Mouse (Mus musculus) embryonic facial prominence, embryonic 10.5 days (tissue): ENCODE results near the gene Prkg1. TPM values are rescaled to one million over a fixed set of nuclear protein-coding genes. Genes with fewer than 3 reads are reported as not detected.

Experiments
- DNase-seq: peaks from one replicate; pipeline ENCODE4 v3.0.0-alpha.2; 2017; ENCODE audit warnings: low spot score
- H3K27ac ChIP-seq: fragments of 300-500 bp; sonication (generic); replicated peaks from 2 replicates; pipeline ENCODE4 v1.5.1; 2016; ENCODE audit warnings: mild to moderate bottlenecking
- H3K27me3 ChIP-seq: fragments of 300-500 bp; sonication (generic); replicated peaks from 2 replicates; pipeline ENCODE4 v1.6.1; 2016; ENCODE audit warnings: low read depth, mild to moderate bottlenecking; ENCODE audit not compliant: poor library complexity, severe bottlenecking
- H3K36me3 ChIP-seq: fragments of 300-500 bp; sonication (generic); replicated peaks from 2 replicates; pipeline ENCODE4 v1.6.1; 2016; ENCODE audit warnings: mild to moderate bottlenecking, moderate library complexity
- H3K4me1 ChIP-seq: fragments of 300-500 bp; sonication (generic); 2 replicates; pipeline ENCODE4 v1.6.1; 2016
- H3K4me3 ChIP-seq: fragments of 300-500 bp; sonication (generic); 2 replicates; pipeline ENCODE4 v1.5.1; 2016; ENCODE audit warnings: mild to moderate bottlenecking, moderate library complexity
- H3K9me3 ChIP-seq: fragments of 300-500 bp; sonication (generic); 2 replicates; pipeline ENCODE4 v1.6.1; 2016; ENCODE audit warnings: mild to moderate bottlenecking
- WGBS: fragments of 180-500 bp; shearing (Covaris S2); methylation state at CpG from one replicate; pipeline ENCODE4 v1.1.7; 2016; 5-methylcytosine and 5-hydroxymethylcytosine counted together
- polyA plus RNA-seq: library from polyadenylated mRNA; unstranded; fragments of >200 nt; fragmentation: Nextera tagmentation; extraction: Ambion mirVana; gene quantifications from 2 replicates; pipeline ENCODE4 v1.2.1, GENCODE M21; 2016

The Prkg1 gene
- polyA plus RNA-seq, 1 experiment from 2014 or later, result 6.2 TPM

DNA sequence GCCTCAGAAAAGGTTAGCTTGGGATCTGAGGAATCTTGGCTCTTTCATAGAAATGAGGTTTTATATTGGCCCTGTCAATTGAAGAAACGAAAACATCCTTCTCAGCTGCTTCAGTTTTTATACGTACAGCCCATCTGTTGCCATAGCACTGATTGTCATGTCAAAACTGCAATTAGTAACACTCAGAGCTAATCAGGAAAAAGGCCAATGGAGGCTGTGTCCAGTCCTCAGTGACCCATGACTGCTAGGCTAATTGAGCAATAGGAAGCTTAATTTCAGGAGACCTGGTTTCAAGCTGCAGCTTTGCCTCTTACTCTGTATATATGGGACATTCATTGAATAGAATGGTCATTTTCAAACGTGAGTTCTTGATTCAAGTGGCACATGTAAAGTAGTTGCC, 686.6 kb downstream of the Prkg1 start:
- H3K27me3 ChIP-seq, result no peaks in the 10 kb centered on the region
- no peaks in the 10 kb centered on the region for H3K36me3 ChIP-seq
- peaks cover 13% of the 10 kb centered on the region for H3K4me1 ChIP-seq
- no peak for DNase-seq
- no peaks in the 10 kb centered on the region for H3K9me3 ChIP-seq
- H3K4me3 ChIP-seq, result no peak overlapping the region
- no peak overlapping the region for H3K27ac ChIP-seq
- 65% methylated on average over 3 of the region's 3 CpGs for WGBS

DNA sequence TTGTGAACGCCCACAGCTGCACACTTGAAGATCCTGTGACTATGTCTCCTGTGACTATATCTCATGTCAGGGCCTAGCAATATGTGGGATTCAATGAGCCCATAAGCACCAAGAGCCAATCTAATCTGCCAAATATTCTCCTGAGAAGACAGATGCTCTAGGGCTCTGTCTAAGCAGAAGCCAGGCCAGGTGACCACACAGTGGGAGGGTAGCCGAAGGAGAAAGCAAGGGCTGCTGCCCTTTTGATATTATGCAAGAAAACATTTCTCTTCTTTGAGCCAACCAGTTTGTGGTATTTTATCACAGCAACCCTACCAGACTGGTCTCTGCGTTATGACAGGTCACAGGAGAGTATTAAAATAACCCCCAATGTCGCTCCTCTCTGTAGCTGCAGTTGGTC, 688.7 kb downstream of the Prkg1 start:
- no peak overlapping the region for H3K27ac ChIP-seq
- H3K4me3 ChIP-seq, result no peak overlapping the region
- H3K36me3 ChIP-seq, result no peaks in the 10 kb centered on the region
- 86% methylated on average over 4 of the region's 4 CpGs for WGBS
- no peaks in the 10 kb centered on the region for H3K27me3 ChIP-seq
- H3K4me1 ChIP-seq, result peaks cover 11% of the 10 kb centered on the region
- no peaks in the 10 kb centered on the region for H3K9me3 ChIP-seq
- no peak for DNase-seq

DNA sequence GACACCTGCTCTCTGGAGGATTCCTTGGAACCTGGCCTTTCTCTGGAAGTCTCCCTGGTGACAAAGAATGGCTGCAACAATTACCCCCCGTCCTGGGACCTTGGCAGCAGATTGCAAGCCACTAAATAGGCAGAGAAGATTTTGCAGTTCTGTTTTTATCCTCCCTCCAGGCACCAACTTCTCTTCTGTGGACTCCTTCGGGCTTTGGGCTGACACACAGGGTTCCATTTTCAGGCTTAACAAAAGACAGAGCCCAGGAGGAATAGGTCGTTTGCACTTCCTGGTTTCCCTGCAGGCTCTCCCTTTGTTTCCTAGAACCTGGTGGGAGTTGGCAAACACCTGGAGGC, 690.1 kb downstream of the Prkg1 start:
- WGBS, result 5% methylated on average over 3 of the region's 3 CpGs
- Histone ChIP-seq H3K36me3 (no peaks in the 10 kb centered on the region), H3K4me3 (peak overlapping the region; percentile 38), H3K9me3 (no peaks in the 10 kb centered on the region), H3K27me3 (no peaks in the 10 kb centered on the region), H3K27ac (peak overlapping the region; percentile 71), H3K4me1 (peaks cover 11% of the 10 kb centered on the region)
- no peak for DNase-seq

DNA sequence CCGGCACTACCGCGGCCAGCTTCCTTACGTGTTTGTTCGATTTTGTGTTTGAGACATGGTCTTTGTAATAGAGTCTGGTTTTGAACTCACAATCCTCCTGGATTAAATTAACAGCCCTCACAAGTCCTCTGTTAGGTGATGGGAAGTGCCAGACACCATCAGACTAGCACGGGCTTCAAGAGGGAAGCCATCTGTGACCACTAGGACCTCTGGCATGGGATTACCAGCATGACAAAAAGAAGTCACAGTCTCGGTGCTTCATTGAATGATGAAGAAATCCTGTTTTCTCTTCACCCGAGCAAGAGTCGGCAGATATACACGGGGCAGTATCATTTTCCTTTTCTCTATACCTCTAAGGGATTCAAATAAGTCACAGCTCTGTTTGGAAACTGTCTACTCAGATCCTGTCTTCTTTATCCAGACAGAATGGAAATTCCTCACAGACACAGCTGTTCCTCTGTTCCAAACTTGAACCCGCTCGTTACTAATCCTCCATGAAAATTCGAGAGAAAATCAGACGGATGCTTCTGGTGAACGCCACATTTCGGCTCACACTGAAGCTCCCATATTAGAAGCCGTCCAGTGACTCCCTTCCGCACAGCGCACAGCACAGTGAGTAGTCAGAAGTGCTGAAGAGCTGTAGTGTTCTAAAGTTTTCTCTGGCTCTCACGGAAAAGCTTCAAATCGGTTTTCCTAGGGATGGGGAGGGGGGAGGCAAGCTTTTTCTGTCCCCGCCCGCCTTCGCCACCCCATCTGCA, 690.7 kb downstream of the Prkg1 start:
- H3K36me3 ChIP-seq, result no peaks in the 10 kb centered on the region
- peak overlapping the region; percentile 71 for H3K27ac ChIP-seq
- H3K27me3 ChIP-seq, result no peaks in the 10 kb centered on the region
- H3K4me3 ChIP-seq, result peak overlapping the region; percentile 38
- peaks cover 11% of the 10 kb centered on the region for H3K4me1 ChIP-seq
- 35% methylated on average over 24 of the region's 24 CpGs for WGBS
- no peaks in the 10 kb centered on the region for H3K9me3 ChIP-seq
- DNase-seq, result no peak

DNA sequence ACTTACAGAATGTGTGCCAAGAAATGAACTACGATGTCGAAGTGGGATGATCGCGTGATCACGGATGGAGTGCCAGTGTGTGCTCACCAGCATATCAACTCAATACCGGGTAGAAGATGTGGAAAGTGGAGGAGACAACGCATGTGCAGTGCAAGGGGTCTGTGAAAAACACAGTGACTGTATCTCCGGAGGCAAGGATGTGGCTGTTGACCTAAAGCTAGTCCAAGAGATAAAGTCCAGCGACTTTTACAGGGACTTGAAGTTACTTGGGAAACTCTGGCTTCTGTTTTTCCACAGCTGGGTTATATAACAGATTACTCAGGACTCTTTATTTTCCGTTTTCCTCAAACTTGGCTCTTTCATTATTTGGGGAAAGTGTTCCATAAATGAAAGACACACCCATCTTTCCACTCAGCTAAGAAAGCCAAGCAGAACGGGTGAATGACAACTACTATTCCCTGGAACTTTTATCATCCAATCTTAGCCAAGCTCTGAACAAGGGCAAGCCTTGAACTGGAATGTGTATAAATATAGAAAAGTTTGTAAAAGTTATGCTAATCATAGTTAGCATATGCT, 699.5 kb downstream of the Prkg1 start:
- Histone ChIP-seq H3K27ac (no peak overlapping the region), H3K9me3 (no peaks in the 10 kb centered on the region), H3K27me3 (no peaks in the 10 kb centered on the region), H3K36me3 (no peaks in the 10 kb centered on the region), H3K4me3 (no peak overlapping the region), H3K4me1 (0 out of 2 replicates have a peak, but pooled peaks cover 3% of the 10 kb centered on the region)
- DNase-seq, result no peak
- WGBS, result 88% methylated on average over 11 of the region's 11 CpGs

DNA sequence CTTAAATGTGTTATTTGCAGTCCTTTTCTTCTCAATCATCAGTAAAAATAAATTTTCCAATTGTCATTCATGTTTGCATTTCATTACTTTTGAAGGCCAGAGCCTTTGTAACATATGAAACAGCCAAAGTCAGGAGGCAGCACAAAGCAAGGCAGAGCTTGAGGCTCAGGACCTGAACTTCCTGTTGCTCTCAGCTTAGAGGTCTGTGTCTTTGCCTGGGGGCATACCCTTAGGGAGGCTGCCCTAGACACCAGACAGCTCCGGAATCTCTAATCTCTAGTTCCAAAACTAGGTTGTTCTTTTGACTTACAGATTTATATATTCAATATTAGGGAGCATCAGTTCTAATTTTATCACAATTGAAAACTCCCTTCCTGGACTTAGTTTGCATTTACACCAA, 700.1 kb downstream of the Prkg1 start:
- WGBS, result 69% methylated on average over 1 of the region's 1 CpGs
- Histone ChIP-seq H3K27me3 (no peaks in the 10 kb centered on the region), H3K4me1 (0 out of 2 replicates have a peak, but pooled peaks cover 3% of the 10 kb centered on the region), H3K4me3 (no peak overlapping the region), H3K36me3 (no peaks in the 10 kb centered on the region), H3K9me3 (no peaks in the 10 kb centered on the region), H3K27ac (no peak overlapping the region)
- DNase-seq, result no peak

DNA sequence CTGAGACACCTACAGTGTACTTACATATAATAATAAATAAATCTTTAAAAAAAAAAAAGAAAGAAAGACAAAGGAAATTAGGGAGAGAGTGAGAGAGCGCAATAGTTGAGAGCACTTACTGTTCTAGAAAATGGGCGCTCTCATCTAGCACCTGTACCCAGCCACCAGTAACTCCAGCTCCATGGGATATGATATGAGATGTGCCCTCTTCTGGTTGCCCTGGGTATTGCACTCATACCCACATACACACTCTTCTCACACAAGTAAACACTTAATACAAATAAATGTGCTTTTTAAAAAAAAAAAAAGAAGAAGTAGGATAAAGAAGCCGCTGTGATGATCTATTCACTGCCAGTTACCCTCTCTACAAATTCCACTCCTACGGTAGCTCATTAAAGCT, 718.2 kb downstream of the Prkg1 start:
- H3K9me3 ChIP-seq, result no peaks in the 10 kb centered on the region
- no peak for DNase-seq
- WGBS, result 96% methylated on average over 4 of the region's 4 CpGs

DNA sequence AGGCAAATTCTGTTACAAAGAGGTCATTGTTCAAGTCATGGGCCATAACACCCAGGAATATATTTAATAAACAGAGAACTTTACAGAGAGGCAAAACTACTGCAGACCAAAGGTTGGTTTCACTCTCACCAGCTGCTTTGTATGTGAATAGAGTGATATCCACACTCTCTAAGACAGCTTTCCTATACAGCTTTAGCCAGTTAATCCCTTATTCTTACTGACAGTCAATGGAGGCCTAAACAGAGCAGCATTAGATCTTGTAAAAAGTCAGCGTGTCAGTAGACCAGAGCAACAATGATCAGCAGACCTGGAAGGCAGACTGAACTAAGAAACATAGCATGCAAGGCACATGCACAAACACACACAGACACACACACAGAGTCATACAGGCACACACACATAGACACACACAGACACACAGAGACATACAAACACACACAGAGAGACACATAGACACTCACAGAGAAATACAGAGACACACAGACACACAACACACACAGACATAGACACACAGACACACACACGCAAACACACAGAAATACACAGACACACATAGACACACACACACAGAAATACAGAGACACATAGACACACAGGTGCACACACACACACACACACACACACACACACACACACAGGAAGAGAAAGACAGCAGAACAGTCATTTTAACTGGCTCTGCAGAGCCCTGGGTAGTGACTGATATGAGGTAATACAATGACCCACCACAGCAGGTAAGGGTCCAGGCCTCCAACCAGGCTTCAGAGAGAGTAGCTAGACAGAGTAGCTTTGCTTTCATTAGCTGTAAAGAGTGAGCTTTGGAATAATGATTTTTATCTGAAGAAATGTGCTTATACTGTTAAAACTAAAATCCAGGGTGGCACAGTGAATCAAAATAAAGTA, 723.6 kb downstream of the Prkg1 start:
- DNase-seq, result no peak
- no peaks in the 10 kb centered on the region for H3K36me3 ChIP-seq
- no peaks in the 10 kb centered on the region for H3K9me3 ChIP-seq
- H3K27me3 ChIP-seq, result no peaks in the 10 kb centered on the region
- no peak overlapping the region for H3K27ac ChIP-seq
- H3K4me1 ChIP-seq, result no peaks in the 10 kb centered on the region; the same call in 1 of the 2 replicates
- no peak overlapping the region for H3K4me3 ChIP-seq
- WGBS, result 79% methylated on average over 2 of the region's 2 CpGs

More for the DNA sequence above, 718.2 kb downstream of the Prkg1 start:
- Histone ChIP-seq H3K36me3 (no peaks in the 10 kb centered on the region), H3K27me3 (no peaks in the 10 kb centered on the region), H3K4me3 (no peak overlapping the region), H3K4me1 (no peaks in the 10 kb centered on the region), H3K27ac (no peak overlapping the region)

DNA sequence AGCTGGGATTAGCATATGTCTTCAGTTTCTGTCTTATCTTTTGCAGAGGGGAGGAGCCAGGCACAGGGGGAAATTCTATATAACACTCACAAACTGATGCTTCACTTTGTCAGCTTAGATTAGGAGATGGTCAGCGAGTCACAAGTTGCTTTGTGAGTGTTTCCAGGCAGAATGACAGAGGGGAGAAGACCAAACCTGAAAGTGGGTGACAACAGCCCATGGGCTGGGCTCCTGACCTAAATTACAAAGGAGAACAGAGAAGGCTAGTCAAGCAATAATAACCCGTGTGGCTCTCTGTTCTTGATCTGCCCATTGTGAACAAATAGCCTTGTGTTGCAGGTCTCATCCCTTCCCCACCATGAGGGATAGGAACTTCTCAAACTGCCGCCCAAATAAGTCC, 725.9 kb downstream of the Prkg1 start:
- Histone ChIP-seq H3K36me3 (no peaks in the 10 kb centered on the region), H3K27ac (no peak overlapping the region), H3K4me1 (no peaks in the 10 kb centered on the region; the same call in 1 of the 2 replicates), H3K9me3 (no peaks in the 10 kb centered on the region), H3K27me3 (no peaks in the 10 kb centered on the region), H3K4me3 (no peak overlapping the region)
- WGBS, result 71% methylated on average over 3 of the region's 3 CpGs
- no peak for DNase-seq

DNA sequence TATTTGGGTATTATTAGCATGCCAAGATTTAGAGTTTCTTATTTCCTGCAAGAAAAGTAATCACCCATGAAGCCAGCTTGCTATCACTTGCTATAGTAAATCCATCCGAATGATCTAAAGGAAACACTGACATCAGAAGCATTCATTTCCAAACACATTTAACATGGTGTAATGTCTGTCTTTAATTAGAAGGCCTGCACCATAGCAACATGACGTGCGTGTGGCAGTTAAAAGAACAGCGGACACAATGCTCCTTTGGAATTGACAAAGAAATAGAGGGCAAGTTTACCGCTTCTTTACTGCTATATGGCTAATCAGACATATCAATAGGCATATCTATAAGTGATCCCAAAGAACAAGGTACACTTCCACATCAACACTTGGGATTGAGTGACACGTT, 733.2 kb downstream of the Prkg1 start:
- 73% methylated on average over 6 of the region's 6 CpGs for WGBS
- Histone ChIP-seq H3K27ac (no peak overlapping the region), H3K9me3 (no peaks in the 10 kb centered on the region)

DNA sequence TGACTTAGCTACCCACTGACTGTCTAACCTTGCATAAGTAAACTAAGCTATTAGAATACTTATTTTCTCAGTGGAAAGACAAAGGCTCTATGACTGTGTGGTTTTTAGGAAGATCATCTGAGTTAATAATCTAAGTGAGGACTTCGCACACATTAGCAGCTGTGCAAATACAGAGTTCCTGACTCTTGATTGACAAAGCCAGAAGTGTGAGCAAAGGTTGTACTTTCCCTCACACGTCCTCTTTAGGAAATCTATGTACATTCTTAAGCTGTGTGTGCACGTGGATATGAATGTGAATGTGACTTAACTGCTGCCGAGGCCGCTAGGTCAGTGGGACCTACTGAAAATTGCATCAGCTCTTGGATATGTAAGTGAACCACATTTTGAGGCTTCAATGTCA, 738.0 kb downstream of the Prkg1 start:
- Histone ChIP-seq H3K27ac (no peak overlapping the region), H3K4me3 (no peak overlapping the region), H3K4me1 (no peaks in the 10 kb centered on the region), H3K9me3 (no peaks in the 10 kb centered on the region), H3K27me3 (no peaks in the 10 kb centered on the region), H3K36me3 (no peaks in the 10 kb centered on the region)
- 82% methylated on average over 5 of the region's 5 CpGs for WGBS
- no peak for DNase-seq

More for the DNA sequence above, 733.2 kb downstream of the Prkg1 start:
- no peaks in the 10 kb centered on the region for H3K27me3 ChIP-seq
- H3K36me3 ChIP-seq, result no peaks in the 10 kb centered on the region
- DNase-seq, result no peak
- no peak overlapping the region for H3K4me3 ChIP-seq
- H3K4me1 ChIP-seq, result no peaks in the 10 kb centered on the region

DNA sequence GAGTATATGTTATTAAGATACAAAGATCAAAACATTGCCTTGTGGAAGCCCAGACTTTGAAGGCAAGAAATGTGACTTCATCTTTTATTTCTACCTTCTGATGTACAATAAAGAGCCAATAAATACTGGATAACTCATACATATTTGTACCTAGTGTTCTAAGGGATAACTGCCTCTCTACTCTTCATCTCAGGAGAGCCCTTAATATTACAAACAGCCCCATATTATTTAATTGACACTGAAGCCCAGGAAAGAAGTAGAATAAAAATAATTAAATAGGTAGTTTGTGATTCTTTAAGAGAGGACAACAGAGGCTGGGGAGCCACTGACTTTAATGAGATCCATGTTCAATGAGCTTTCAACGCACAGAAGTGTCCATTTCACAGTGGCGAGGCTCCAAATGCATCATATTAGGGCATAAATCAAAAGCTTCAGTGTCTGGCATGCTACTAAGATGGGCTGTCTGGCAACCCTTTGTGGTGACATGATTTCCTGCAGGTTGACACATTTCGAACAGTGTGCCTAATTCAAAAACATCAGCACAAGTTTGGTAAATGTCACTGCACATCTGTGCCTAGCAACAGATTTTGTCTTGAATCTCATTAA, 753.2 kb downstream of the Prkg1 start:
- no peak for DNase-seq
- no peaks in the 10 kb centered on the region for H3K27me3 ChIP-seq
- 83% methylated on average over 3 of the region's 3 CpGs for WGBS
- H3K27ac ChIP-seq, result no peak overlapping the region
- H3K4me1 ChIP-seq, result no peaks in the 10 kb centered on the region
- H3K9me3 ChIP-seq, result no peaks in the 10 kb centered on the region
- no peak overlapping the region for H3K4me3 ChIP-seq
- H3K36me3 ChIP-seq, result no peaks in the 10 kb centered on the region
